Mouse (Mus musculus): ENCODE measurements around the gene Wdr43. TPM values are rescaled to one million over a fixed set of nuclear protein-coding genes. Genes with fewer than 3 reads are reported as not detected.

The Wdr43 gene
- polyA plus RNA-seq, 1 experiment from 2014 or later = 104 TPM

GRCm38 (mm10) chr17:71695716-71696315, 80.1 kb downstream of the Wdr43 start:
- no peak overlapping the region for H3K4me2 ChIP-seq (ENCODE audit: low read depth, low read length)
- ATAC-seq (replicated peaks; ENCODE audit: insufficient number of reproducible peaks, low FRiP score, low TSS enrichment, low read depth) (no peak), DNase-seq (ENCODE audit: low spot score) (no peak)
- H3K4me1 ChIP-seq (ENCODE audit: control insufficient read depth, insufficient read depth, low read length) = no peaks in the 10 kb centered on the region
- H3K9me3 ChIP-seq (replicated peaks; ENCODE audit: control insufficient read depth, low read length) = no peaks in the 10 kb centered on the region
- no peak overlapping the region for H3K9ac ChIP-seq (replicated peaks; ENCODE audit: low read length)
- no peaks in the 10 kb centered on the region for H3K27me3 ChIP-seq (ENCODE audit: control insufficient read depth, insufficient read depth, low read length)
- 74% methylated on average over 15 of the region's 15 CpGs for WGBS
- H3K4me3 ChIP-seq (ENCODE audit: low read depth, low read length) = no peak overlapping the region
- H3K27ac ChIP-seq (replicated peaks; ENCODE audit: low read depth, low read length) = no peak overlapping the region
- no peaks in the 10 kb centered on the region for H3K36me3 ChIP-seq (replicated peaks; ENCODE audit: control insufficient read depth, insufficient read depth, low read depth, low read length)

- Histone ChIP-seq H3K4me3 (ENCODE audit: low read depth, low read length) (no peak overlapping the region), H3K27me3 (ENCODE audit: control insufficient read depth, insufficient read depth, low read length) (no peaks in the 10 kb centered on the region), H3K4me2 (ENCODE audit: low read depth, low read length) (no peak overlapping the region), H3K9me3 (replicated peaks; ENCODE audit: control insufficient read depth, low read length) (no peaks in the 10 kb centered on the region), H3K27ac (replicated peaks; ENCODE audit: low read depth, low read length) (no peak overlapping the region), H3K9ac (replicated peaks; ENCODE audit: low read length) (no peak overlapping the region), H3K36me3 (replicated peaks; ENCODE audit: control insufficient read depth, insufficient read depth, low read depth, low read length) (no peaks in the 10 kb centered on the region), H3K4me1 (ENCODE audit: control insufficient read depth, insufficient read depth, low read length) (no peaks in the 10 kb centered on the region)
- ATAC-seq (replicated peaks; ENCODE audit: insufficient number of reproducible peaks, low FRiP score, low TSS enrichment, low read depth) (no peak), DNase-seq (ENCODE audit: low spot score) (no peak)
- 89% methylated on average over 5 of the region's 5 CpGs for WGBS
Observed at GRCm38 (mm10) chr17:71696396-71696795, 80.7 kb downstream of the Wdr43 start.

- Histone ChIP-seq H3K9ac (replicated peaks; ENCODE audit: low read length) (no peak overlapping the region), H3K4me2 (ENCODE audit: low read depth, low read length) (no peak overlapping the region), H3K9me3 (replicated peaks; ENCODE audit: control insufficient read depth, low read length) (no peaks in the 10 kb centered on the region), H3K4me1 (ENCODE audit: control insufficient read depth, insufficient read depth, low read length) (no peaks in the 10 kb centered on the region), H3K4me3 (ENCODE audit: low read depth, low read length) (no peak overlapping the region), H3K36me3 (replicated peaks; ENCODE audit: control insufficient read depth, insufficient read depth, low read depth, low read length) (no peaks in the 10 kb centered on the region), H3K27ac (replicated peaks; ENCODE audit: low read depth, low read length) (no peak overlapping the region), H3K27me3 (ENCODE audit: control insufficient read depth, insufficient read depth, low read length) (no peaks in the 10 kb centered on the region)
- WGBS = 77% methylated on average over 11 of the region's 11 CpGs
- no peak for ATAC-seq (replicated peaks; ENCODE audit: insufficient number of reproducible peaks, low FRiP score, low TSS enrichment, low read depth)
- no peak for DNase-seq (ENCODE audit: low spot score)
Observed at GRCm38 (mm10) chr17:71697896-71698618, 82.4 kb downstream of the Wdr43 start.

GRCm38 (mm10) chr17:71698619-71698956, 82.9 kb downstream of the Wdr43 start:
- no peak for DNase-seq (ENCODE audit: low spot score)
- no peak for ATAC-seq (replicated peaks; ENCODE audit: insufficient number of reproducible peaks, low FRiP score, low TSS enrichment, low read depth)
- H3K9ac ChIP-seq (replicated peaks; ENCODE audit: low read length) = no peak overlapping the region
- WGBS = 88% methylated on average over 11 of the region's 11 CpGs
- no peak overlapping the region for H3K27ac ChIP-seq (replicated peaks; ENCODE audit: low read depth, low read length)
- no peaks in the 10 kb centered on the region for H3K36me3 ChIP-seq (replicated peaks; ENCODE audit: control insufficient read depth, insufficient read depth, low read depth, low read length)
- H3K27me3 ChIP-seq (ENCODE audit: control insufficient read depth, insufficient read depth, low read length) = no peaks in the 10 kb centered on the region
- no peak overlapping the region for H3K4me2 ChIP-seq (ENCODE audit: low read depth, low read length)
- H3K9me3 ChIP-seq (replicated peaks; ENCODE audit: control insufficient read depth, low read length) = no peaks in the 10 kb centered on the region
- H3K4me3 ChIP-seq (ENCODE audit: low read depth, low read length) = no peak overlapping the region
- no peaks in the 10 kb centered on the region for H3K4me1 ChIP-seq (ENCODE audit: control insufficient read depth, insufficient read depth, low read length)

GRCm38 (mm10) chr17:71705113-71705512, 89.4 kb downstream of the Wdr43 start:
- no peaks in the 10 kb centered on the region for H3K36me3 ChIP-seq (replicated peaks; ENCODE audit: control insufficient read depth, insufficient read depth, low read depth, low read length)
- no peak overlapping the region for H3K27ac ChIP-seq (replicated peaks; ENCODE audit: low read depth, low read length)
- DNase-seq (ENCODE audit: low spot score) (no peak), ATAC-seq (replicated peaks; ENCODE audit: insufficient number of reproducible peaks, low FRiP score, low TSS enrichment, low read depth) (no peak)
- no peaks in the 10 kb centered on the region for H3K9me3 ChIP-seq (replicated peaks; ENCODE audit: control insufficient read depth, low read length)
- 70% methylated on average over 1 of the region's 1 CpGs for WGBS
- no peaks in the 10 kb centered on the region for H3K27me3 ChIP-seq (ENCODE audit: control insufficient read depth, insufficient read depth, low read length)
- no peak overlapping the region for H3K9ac ChIP-seq (replicated peaks; ENCODE audit: low read length)
- H3K4me2 ChIP-seq (ENCODE audit: low read depth, low read length) = no peak overlapping the region
- H3K4me1 ChIP-seq (ENCODE audit: control insufficient read depth, insufficient read depth, low read length) = no peaks in the 10 kb centered on the region
- H3K4me3 ChIP-seq (ENCODE audit: low read depth, low read length) = no peak overlapping the region

- H3K4me1 ChIP-seq (ENCODE audit: control insufficient read depth, insufficient read depth, low read length) = no peaks in the 10 kb centered on the region
- ATAC-seq (replicated peaks; ENCODE audit: insufficient number of reproducible peaks, low FRiP score, low TSS enrichment, low read depth) = no peak
- no peaks in the 10 kb centered on the region for H3K27me3 ChIP-seq (ENCODE audit: control insufficient read depth, insufficient read depth, low read length)
- no peaks in the 10 kb centered on the region for H3K36me3 ChIP-seq (replicated peaks; ENCODE audit: control insufficient read depth, insufficient read depth, low read depth, low read length)
- H3K9me3 ChIP-seq (replicated peaks; ENCODE audit: control insufficient read depth, low read length) = no peaks in the 10 kb centered on the region
- H3K9ac ChIP-seq (replicated peaks; ENCODE audit: low read length) = no peak overlapping the region
- H3K27ac ChIP-seq (replicated peaks; ENCODE audit: low read depth, low read length) = no peak overlapping the region
- no peak for DNase-seq (ENCODE audit: low spot score)
- H3K4me2 ChIP-seq (ENCODE audit: low read depth, low read length) = no peak overlapping the region
- 82% methylated on average over 14 of the region's 14 CpGs for WGBS
- H3K4me3 ChIP-seq (ENCODE audit: low read depth, low read length) = no peak overlapping the region
Observed at GRCm38 (mm10) chr17:71705550-71706480, 90.1 kb downstream of the Wdr43 start.

GRCm38 (mm10) chr17:71707715-71708114, 92.0 kb downstream of the Wdr43 start:
- no peak overlapping the region for H3K9ac ChIP-seq (replicated peaks; ENCODE audit: low read length)
- no peaks in the 10 kb centered on the region for H3K4me1 ChIP-seq (ENCODE audit: control insufficient read depth, insufficient read depth, low read length)
- ATAC-seq (replicated peaks; ENCODE audit: insufficient number of reproducible peaks, low FRiP score, low TSS enrichment, low read depth) (no peak), DNase-seq (ENCODE audit: low spot score) (no peak)
- H3K4me3 ChIP-seq (ENCODE audit: low read depth, low read length) = no peak overlapping the region
- H3K36me3 ChIP-seq (replicated peaks; ENCODE audit: control insufficient read depth, insufficient read depth, low read depth, low read length) = no peaks in the 10 kb centered on the region
- no peak overlapping the region for H3K27ac ChIP-seq (replicated peaks; ENCODE audit: low read depth, low read length)
- H3K9me3 ChIP-seq (replicated peaks; ENCODE audit: control insufficient read depth, low read length) = no peaks in the 10 kb centered on the region
- no peaks in the 10 kb centered on the region for H3K27me3 ChIP-seq (ENCODE audit: control insufficient read depth, insufficient read depth, low read length)
- 61% methylated on average over 4 of the region's 4 CpGs for WGBS
- no peak overlapping the region for H3K4me2 ChIP-seq (ENCODE audit: low read depth, low read length)

Data from embryonic facial prominence, embryonic 11.5 days (tissue).